Mouse (Mus musculus): ENCODE data around the gene Rps16. TPM values are rescaled to one million over a fixed set of nuclear protein-coding genes. Genes with fewer than 3 reads are reported as not detected.

Rps16 gene
- total RNA-seq, 2 experiments from 2014 or later, result 462 to 497 TPM

GRCm38 (mm10) chr7:28372251-28373108 lies 22.0 kb downstream of the Rps16 start, which contains the start of gene Plekhg2:
Gene Plekhg2, minus strand, starts transcription at chr7:28372599.
- peak; percentile 92 to 93 for DNase-seq (ENCODE audit: low spot score in 2 of 2)

DNA sequence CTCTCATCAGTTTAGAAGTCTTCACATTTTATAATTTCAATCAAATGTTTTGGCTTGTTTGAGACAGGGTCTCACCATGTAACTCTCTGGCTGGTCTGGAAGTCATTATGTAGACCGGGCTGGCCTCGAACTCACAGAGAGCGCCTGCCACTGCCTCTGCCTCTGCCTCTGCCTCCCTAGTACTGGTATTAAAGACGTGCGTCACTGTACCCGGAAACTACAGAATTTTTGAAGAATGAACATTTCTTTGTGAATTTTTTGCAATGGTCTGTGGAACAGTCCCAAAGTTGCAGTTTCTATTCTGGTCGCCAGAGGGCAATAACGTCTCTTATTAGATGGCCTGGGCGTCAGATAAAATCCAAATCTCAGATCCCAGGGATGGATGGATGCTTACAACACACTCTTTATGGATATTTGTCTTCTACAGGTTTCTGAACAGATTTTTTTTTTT lies 22.7 kb downstream of the Rps16 start:
- peak; percentile 67 to 73 for DNase-seq (ENCODE audit: low spot score in 2 of 2)

DNA sequence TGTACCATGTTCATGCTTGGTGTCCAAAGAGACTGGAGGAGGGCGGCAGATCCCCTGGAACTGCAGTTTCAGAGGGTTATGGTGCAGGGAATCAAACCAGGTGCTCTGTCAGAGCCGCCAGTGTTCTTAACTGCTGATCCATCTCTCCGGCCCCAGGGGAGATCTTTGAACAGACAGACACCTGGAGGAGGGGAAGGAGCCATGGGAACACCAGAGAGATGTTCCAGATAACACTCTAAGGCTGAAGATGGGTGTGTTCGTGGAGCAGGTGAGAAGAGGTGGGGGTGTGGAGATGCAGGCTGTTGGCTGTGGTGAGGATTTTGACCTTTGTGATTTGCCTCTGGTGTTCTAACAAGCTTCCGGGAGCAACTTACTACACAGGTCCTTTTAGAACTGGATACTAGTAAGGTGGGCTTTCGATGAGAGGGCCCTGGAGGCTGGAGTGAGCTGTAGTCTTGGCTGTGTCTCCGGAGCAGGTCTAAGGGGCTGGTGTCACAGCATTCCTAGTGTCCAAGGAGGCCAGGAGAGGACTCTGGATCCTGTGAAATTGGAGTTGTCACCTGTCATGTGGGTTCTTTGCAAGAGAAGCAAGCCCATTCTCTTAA lies 23.5 kb downstream of the Rps16 start:
- DNase-seq (ENCODE audit: low spot score in 2 of 2), result no peak

GRCm38 (mm10) chr7:28374647-28375046 lies 24.2 kb downstream of the Rps16 start:
- DNase-seq (ENCODE audit: low spot score in 2 of 2), result no peak

- peak; percentile 60 to 68 for DNase-seq (ENCODE audit: low spot score in 2 of 2)
Measured at GRCm38 (mm10) chr7:28375176-28375921, 24.9 kb downstream of the Rps16 start.

DNA sequence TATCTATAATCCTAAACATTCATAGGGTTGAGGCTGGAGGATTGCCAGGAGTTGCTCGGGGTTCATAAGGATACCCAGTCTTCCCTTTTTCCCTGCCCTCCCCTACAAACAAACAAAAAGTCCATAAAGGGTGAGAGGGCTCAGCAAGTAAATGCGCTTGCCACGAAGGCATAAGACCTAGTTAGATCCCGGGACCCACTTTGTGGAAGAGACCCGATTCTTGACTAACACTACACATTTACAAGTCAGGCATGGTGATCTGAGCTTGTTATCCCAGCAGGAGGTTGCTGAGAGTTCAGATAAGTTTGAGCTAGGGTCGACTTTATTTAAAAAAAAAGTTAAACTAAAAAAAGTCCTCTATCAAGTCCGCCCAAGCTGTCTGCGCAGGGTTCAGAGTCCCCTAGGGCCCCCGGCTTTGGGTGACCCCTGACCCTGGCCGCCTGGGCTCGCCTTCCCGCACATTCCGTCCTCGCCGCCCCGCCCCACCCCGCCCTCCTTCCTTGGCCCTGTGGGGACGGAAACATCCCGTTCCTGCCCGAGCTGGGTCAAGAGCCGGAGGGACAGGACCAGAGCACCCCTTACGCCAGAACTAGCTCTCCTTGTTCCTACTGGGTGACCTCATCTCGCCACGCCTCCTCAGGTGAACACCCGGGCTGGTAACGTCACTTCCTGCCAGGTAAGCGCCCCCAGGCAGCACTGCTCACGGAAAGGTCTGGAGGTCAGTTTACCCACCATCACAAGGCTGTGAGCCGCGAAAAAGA lies 25.7 kb downstream of the Rps16 start:
- DNase-seq (ENCODE audit: low spot score in 2 of 2), result no peak

GRCm38 (mm10) chr7:28377190-28378065 lies 27.0 kb downstream of the Rps16 start:
- no peak for DNase-seq (ENCODE audit: low spot score in 2 of 2)

DNA sequence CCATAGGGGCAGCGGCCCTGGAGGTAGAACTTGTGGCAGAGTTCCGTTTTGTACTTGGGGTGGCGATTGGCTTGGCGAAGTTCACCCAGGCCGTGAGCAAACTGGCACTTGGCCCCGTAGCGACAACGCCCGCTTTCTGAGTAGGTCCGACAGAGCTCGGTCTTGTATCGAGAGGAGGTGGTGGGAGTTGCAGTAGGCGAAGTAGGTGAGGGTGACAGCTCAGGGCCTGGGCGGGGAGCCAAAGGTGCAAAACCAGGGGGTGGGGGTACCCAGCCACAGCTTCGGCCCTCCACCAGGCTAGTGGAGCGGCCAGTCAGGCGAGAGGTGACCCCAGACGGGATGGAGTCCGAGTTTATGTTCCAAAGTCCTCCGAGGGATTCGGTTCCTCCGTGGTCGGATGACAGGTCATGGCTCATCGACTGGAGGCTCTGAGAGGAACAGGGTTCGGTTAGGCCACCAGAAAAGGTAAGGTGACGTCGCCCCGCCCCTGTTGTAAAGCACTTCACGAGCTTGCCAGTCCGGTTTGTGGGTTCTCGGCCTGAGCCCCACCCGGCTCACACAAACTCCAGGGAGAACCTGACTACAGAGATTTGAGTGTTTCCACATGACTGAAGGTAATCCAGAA lies 27.7 kb downstream of the Rps16 start:
- DNase-seq (ENCODE audit: low spot score in 2 of 2), result no peak

DNA sequence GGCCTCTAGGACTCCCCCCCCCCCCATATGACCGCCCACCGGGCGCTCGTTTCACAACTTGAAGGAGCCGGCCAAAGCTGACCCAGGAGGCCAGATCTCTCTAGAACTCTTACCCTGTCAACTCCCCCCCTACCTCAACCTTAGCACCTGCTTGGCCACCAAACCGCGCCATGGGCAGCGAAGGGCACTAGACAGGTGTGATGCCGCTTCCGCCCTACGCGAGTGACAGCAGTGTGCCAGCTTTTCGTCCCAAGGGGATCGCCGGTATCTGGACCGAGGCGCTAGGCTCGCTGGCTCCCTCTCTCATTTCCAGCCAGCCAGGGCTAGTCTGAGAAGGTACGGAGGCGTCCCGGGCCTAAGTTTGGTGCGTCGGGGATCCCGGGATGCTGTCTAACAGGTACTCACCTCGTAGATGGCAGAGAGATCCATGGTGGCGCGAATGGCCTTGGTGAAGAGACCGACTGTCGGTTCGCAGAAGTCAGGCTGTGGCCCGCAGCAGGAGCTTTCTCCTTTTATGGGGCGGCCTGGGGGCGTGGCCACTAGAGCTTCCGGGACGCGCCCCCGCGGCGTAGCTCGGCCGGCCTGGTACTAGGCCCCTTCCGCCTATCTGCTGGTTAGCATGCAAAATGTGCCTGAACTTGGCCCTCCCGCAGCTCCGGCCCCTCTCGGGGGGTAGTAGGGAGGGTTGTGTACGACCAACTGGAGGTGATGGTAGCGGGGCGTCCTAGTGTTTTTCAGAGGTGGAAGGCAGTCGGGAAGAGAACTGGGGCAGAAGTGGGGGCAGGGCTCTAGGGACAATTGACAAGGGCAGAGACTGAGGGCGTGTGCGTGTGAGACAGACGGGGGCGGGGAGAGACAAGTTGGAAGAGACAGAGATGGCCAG lies 28.6 kb downstream of the Rps16 start:
- DNase-seq (ENCODE audit: low spot score in 2 of 2), result peak; percentile 71

GRCm38 (mm10) chr7:28380237-28381016 lies 30.0 kb downstream of the Rps16 start, which contains the start of gene Zfp36:
Gene Zfp36, minus strand, starts transcription at chr7:28380253.
- DNase-seq (ENCODE audit: low spot score in 2 of 2), result no peak

DNA sequence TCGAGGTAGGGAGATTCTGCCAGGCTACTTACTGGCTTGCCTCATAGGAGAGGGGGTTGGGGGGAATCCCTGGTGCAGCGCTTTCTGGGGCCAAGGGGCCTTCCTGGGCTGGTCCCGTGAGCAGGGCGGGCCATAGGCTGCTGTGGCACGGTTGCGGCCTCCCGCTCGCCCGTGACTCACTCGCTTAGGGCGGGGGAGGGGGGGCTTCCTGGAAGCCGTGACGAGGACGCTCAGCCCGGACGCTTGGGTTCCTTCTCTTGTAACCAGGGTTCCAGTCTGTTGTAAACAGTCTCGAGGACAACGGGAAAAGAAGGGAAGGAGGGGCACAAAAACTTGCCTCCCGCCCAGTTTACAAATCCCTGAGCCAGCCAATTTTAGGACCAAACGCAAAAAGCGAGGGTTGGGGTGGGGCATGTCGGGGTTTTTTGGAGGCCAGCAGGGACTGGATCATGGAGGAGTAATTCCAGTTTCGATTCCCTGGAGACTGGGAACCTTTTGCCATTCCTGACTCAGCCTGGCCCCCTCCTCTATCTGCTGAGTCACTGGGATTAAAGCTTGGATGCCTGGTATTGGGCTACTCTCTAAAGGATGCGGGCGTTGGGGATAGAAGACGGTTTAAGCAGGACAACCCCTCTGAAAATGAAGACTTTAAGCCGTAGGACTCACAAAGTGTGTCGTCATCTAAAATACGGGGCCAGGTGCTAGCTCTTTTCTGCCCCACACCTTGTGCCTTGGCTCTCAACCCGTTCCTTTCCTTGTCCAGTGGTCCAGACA lies 30.8 kb downstream of the Rps16 start:
- no peak for DNase-seq (ENCODE audit: low spot score in 2 of 2)

GRCm38 (mm10) chr7:28381938-28382337 lies 31.5 kb downstream of the Rps16 start:
- peak in 1 of 2 experiments; percentile 41 for DNase-seq (ENCODE audit: low spot score in 2 of 2)

GRCm38 (mm10) chr7:28382347-28382951 lies 32.0 kb downstream of the Rps16 start:
- DNase-seq (ENCODE audit: low spot score in 2 of 2), result no peak

- peak; percentile 53 to 69 for DNase-seq (ENCODE audit: low spot score in 2 of 2)
Measured at GRCm38 (mm10) chr7:28382981-28383396, 32.5 kb downstream of the Rps16 start.

- no peak for DNase-seq (ENCODE audit: low spot score in 2 of 2)
Measured at GRCm38 (mm10) chr7:28383606-28384005, 33.2 kb downstream of the Rps16 start.

- DNase-seq (ENCODE audit: low spot score in 2 of 2), result no peak
Measured at GRCm38 (mm10) chr7:28384162-28384561, 33.7 kb downstream of the Rps16 start.

All from left cerebral cortex, adult 18-20 months (tissue).